Mouse (Mus musculus): ENCODE data around the gene Vtcn1.

DNA sequence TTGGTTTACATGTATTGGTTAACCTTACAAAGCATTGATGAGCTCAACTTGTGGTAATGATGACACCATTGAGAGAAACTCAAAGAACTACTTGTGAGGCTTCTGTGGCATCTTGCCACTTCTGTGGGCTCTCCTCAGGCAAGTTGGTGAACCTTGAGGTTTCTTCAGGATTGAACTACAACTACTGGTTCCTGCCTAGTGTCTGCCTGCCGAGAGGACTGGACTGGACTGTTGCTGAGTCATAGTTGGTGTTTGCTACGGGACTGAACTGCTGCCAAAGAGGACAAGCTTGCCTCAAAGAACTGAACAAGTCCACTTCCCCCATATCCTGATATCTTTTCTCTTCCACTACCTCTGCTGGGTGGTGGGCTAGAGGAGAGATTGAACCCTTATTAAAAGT, 39.2 kb upstream of the Vtcn1 start:
- TF ChIP-seq POLR2A (IDR thresholded peaks at IDR 0.05; ENCODE audit: borderline replicate concordance, extremely low read depth, low read depth, low read length), result no peak
- no peak for TF ChIP-seq CTCF (IDR thresholded peaks at IDR 0.05; ENCODE audit: insufficient read depth, low read length)
